Mouse (Mus musculus) heart, embryonic 13.5 days (tissue): ENCODE results near the gene E2f6. TPM values are rescaled to one million over a fixed set of nuclear protein-coding genes. Genes with fewer than 3 reads are reported as not detected.

Source experiments
- ATAC-seq: fragments of 200-750 bp; cut with Nextera tagmentation; 2 replicates; pipeline ENCODE4 v1.8.0; 2017; ENCODE audit warnings: moderate TSS enrichment; ENCODE audit not compliant: insufficient number of reproducible peaks, low FRiP score, low TSS enrichment; ENCODE audit errors: extremely low read depth
- H3K27ac ChIP-seq: fragments of 300-500 bp; sonication (generic); replicated peaks from 2 replicates; pipeline ENCODE4 v1.5.1; 2015; ENCODE audit warnings: moderate library complexity, mild to moderate bottlenecking, inconsistent platforms
- H3K27me3 ChIP-seq: fragments of 300-500 bp; sonication (generic); replicated peaks from 2 replicates; pipeline ENCODE4 v1.6.1; 2015; ENCODE audit warnings: mild to moderate bottlenecking, inconsistent platforms
- H3K36me3 ChIP-seq: fragments of 300-500 bp; sonication (generic); 2 replicates; pipeline ENCODE4 v1.6.1; 2015; ENCODE audit warnings: mild to moderate bottlenecking, inconsistent platforms
- H3K4me1 ChIP-seq: fragments of 300-500 bp; sonication (generic); 2 replicates; pipeline ENCODE4 v1.6.1; 2015; ENCODE audit warnings: inconsistent platforms
- H3K4me2 ChIP-seq: fragments of 300-500 bp; sonication (generic); 2 replicates; pipeline ENCODE4 v1.6.1; 2015; ENCODE audit warnings: inconsistent platforms, mild to moderate bottlenecking, moderate library complexity
- H3K4me3 ChIP-seq: fragments of 300-500 bp; sonication (generic); 2 replicates; pipeline ENCODE4 v1.5.1; 2015; ENCODE audit warnings: moderate library complexity, mild to moderate bottlenecking, inconsistent platforms
- H3K9ac ChIP-seq: fragments of 300-500 bp; sonication (generic); 2 replicates; pipeline ENCODE4 v1.6.1; 2015; ENCODE audit warnings: inconsistent platforms, mild to moderate bottlenecking, moderate library complexity
- H3K9me3 ChIP-seq: fragments of 300-500 bp; sonication (generic); 2 replicates; pipeline ENCODE4 v1.6.1; 2016; ENCODE audit warnings: inconsistent platforms
- WGBS: fragments of 180-500 bp; shearing (Covaris S2); methylation state at CpG from one replicate; pipeline ENCODE4 v1.1.7; 2015; ENCODE audit warnings: mixed read lengths; 5-methylcytosine and 5-hydroxymethylcytosine counted together
- polyA plus RNA-seq: library from polyadenylated mRNA; unstranded; fragments of >200 nt; fragmentation: Nextera tagmentation; extraction: Ambion mirVana; gene quantifications from 2 replicates; pipeline ENCODE4 v1.2.1, GENCODE M21; 2015

Gene E2f6
- polyA plus RNA-seq, 1 experiment from 2014 or later, result 43.6 TPM

GRCm38 (mm10) chr12:16853431-16854165 lies 42.8 kb downstream of the E2f6 start:
- no peaks in the 10 kb centered on the region for H3K27me3 ChIP-seq
- H3K4me1 ChIP-seq, result peaks cover 23% of the 10 kb centered on the region
- no peak overlapping the region for H3K4me2 ChIP-seq
- H3K9ac ChIP-seq, result no peak overlapping the region
- H3K9me3 ChIP-seq, result no peaks in the 10 kb centered on the region; the same call in 1 of the 2 replicates
- no peak for ATAC-seq
- WGBS, result 56% methylated on average over 11 of the region's 11 CpGs
- H3K27ac ChIP-seq, result no peak overlapping the region; the same call in 1 of the 2 replicates
- no peak overlapping the region for H3K4me3 ChIP-seq
- no peaks in the 10 kb centered on the region for H3K36me3 ChIP-seq

- no peak overlapping the region for H3K4me2 ChIP-seq
- 61% methylated on average over 6 of the region's 6 CpGs for WGBS
- no peak overlapping the region for H3K4me3 ChIP-seq
- peaks cover 21% of the 10 kb centered on the region for H3K4me1 ChIP-seq
- ATAC-seq, result no peak
- H3K9ac ChIP-seq, result no peak overlapping the region
- no peaks in the 10 kb centered on the region for H3K27me3 ChIP-seq
- no peaks in the 10 kb centered on the region for H3K36me3 ChIP-seq
- no peak overlapping the region for H3K27ac ChIP-seq
- H3K9me3 ChIP-seq, result no peaks in the 10 kb centered on the region; the same call in 1 of the 2 replicates
Observed at GRCm38 (mm10) chr12:16855632-16856305, 45.0 kb downstream of the E2f6 start.

GRCm38 (mm10) chr12:16856306-16856679 lies 45.5 kb downstream of the E2f6 start:
- no peak for ATAC-seq
- Histone ChIP-seq H3K9ac (no peak overlapping the region), H3K4me3 (no peak overlapping the region), H3K36me3 (no peaks in the 10 kb centered on the region), H3K27ac (no peak overlapping the region), H3K27me3 (no peaks in the 10 kb centered on the region), H3K4me1 (peaks cover 16% of the 10 kb centered on the region), H3K9me3 (no peaks in the 10 kb centered on the region; the same call in 1 of the 2 replicates), H3K4me2 (no peak overlapping the region)
- 72% methylated on average over 2 of the region's 2 CpGs for WGBS

- H3K9me3 ChIP-seq, result no peaks in the 10 kb centered on the region; the same call in 1 of the 2 replicates
- 73% methylated on average over 4 of the region's 4 CpGs for WGBS
Observed at GRCm38 (mm10) chr12:16858081-16858480, 47.3 kb downstream of the E2f6 start.

GRCm38 (mm10) chr12:16859781-16860180 lies 49.0 kb downstream of the E2f6 start:
- no peaks in the 10 kb centered on the region; the same call in 1 of the 2 replicates for H3K9me3 ChIP-seq

More at GRCm38 (mm10) chr12:16858081-16858480, 47.3 kb downstream of the E2f6 start:
- no peak overlapping the region for H3K27ac ChIP-seq
- H3K4me3 ChIP-seq, result no peak overlapping the region
- H3K4me1 ChIP-seq, result peaks cover 15% of the 10 kb centered on the region
- no peak overlapping the region for H3K4me2 ChIP-seq
- H3K27me3 ChIP-seq, result no peaks in the 10 kb centered on the region
- no peaks in the 10 kb centered on the region for H3K36me3 ChIP-seq
- no peak for ATAC-seq
- no peak overlapping the region for H3K9ac ChIP-seq

GRCm38 (mm10) chr12:16860533-16860932 lies 49.8 kb downstream of the E2f6 start:
- no peak overlapping the region for H3K27ac ChIP-seq
- no peaks in the 10 kb centered on the region for H3K36me3 ChIP-seq
- H3K27me3 ChIP-seq, result no peaks in the 10 kb centered on the region
- H3K4me2 ChIP-seq, result no peak overlapping the region
- ATAC-seq, result no peak
- WGBS, result 62% methylated on average over 1 of the region's 1 CpGs
- H3K4me3 ChIP-seq, result no peak overlapping the region
- no peaks in the 10 kb centered on the region; the same call in 1 of the 2 replicates for H3K9me3 ChIP-seq
- H3K4me1 ChIP-seq, result peaks cover 10% of the 10 kb centered on the region
- H3K9ac ChIP-seq, result no peak overlapping the region

More at GRCm38 (mm10) chr12:16859781-16860180, 49.0 kb downstream of the E2f6 start:
- Histone ChIP-seq H3K36me3 (no peaks in the 10 kb centered on the region), H3K4me1 (peaks cover 8% of the 10 kb centered on the region; the same call in 1 of the 2 replicates), H3K27ac (no peak overlapping the region), H3K4me2 (no peak overlapping the region), H3K9ac (no peak overlapping the region), H3K4me3 (no peak overlapping the region), H3K27me3 (no peaks in the 10 kb centered on the region)
- WGBS, result 71% methylated on average over 2 of the region's 2 CpGs
- ATAC-seq, result no peak

- H3K9me3 ChIP-seq, result no peaks in the 10 kb centered on the region; the same call in 1 of the 2 replicates
- 50% methylated on average over 3 of the region's 3 CpGs for WGBS
Observed at GRCm38 (mm10) chr12:16860961-16861360, 50.2 kb downstream of the E2f6 start.

GRCm38 (mm10) chr12:16864477-16864876 lies 53.7 kb downstream of the E2f6 start:
- peaks cover 49% of the 10 kb centered on the region for H3K4me1 ChIP-seq
- H3K36me3 ChIP-seq, result no peaks in the 10 kb centered on the region
- H3K4me3 ChIP-seq, result no peak overlapping the region
- no peak overlapping the region for H3K27ac ChIP-seq
- no peaks in the 10 kb centered on the region for H3K27me3 ChIP-seq
- no peaks in the 10 kb centered on the region for H3K9me3 ChIP-seq
- no peak overlapping the region for H3K9ac ChIP-seq
- WGBS, result 68% methylated on average over 4 of the region's 4 CpGs
- H3K4me2 ChIP-seq, result no peak overlapping the region
- no peak for ATAC-seq

More at GRCm38 (mm10) chr12:16860961-16861360, 50.2 kb downstream of the E2f6 start:
- H3K4me2 ChIP-seq, result no peak overlapping the region
- peaks cover 14% of the 10 kb centered on the region for H3K4me1 ChIP-seq
- no peak overlapping the region for H3K9ac ChIP-seq
- no peak overlapping the region for H3K27ac ChIP-seq
- no peaks in the 10 kb centered on the region for H3K27me3 ChIP-seq
- ATAC-seq, result no peak
- no peak overlapping the region for H3K4me3 ChIP-seq
- H3K36me3 ChIP-seq, result no peaks in the 10 kb centered on the region

GRCm38 (mm10) chr12:16865871-16866270 lies 55.1 kb downstream of the E2f6 start:
- H3K4me2 ChIP-seq, result no peak overlapping the region
- no peak overlapping the region for H3K9ac ChIP-seq
- WGBS, result 32% methylated on average over 3 of the region's 3 CpGs
- no peaks in the 10 kb centered on the region for H3K9me3 ChIP-seq
- H3K4me3 ChIP-seq, result no peak overlapping the region
- no peak for ATAC-seq
- peaks cover 58% of the 10 kb centered on the region for H3K4me1 ChIP-seq
- H3K27me3 ChIP-seq, result no peaks in the 10 kb centered on the region
- H3K27ac ChIP-seq, result peak overlapping the region; percentile 77
- H3K36me3 ChIP-seq, result no peaks in the 10 kb centered on the region

GRCm38 (mm10) chr12:16866460-16866859 lies 55.7 kb downstream of the E2f6 start:
- Histone ChIP-seq H3K27me3 (no peaks in the 10 kb centered on the region), H3K4me2 (no peak overlapping the region), H3K9me3 (no peaks in the 10 kb centered on the region), H3K4me3 (no peak overlapping the region), H3K9ac (0 out of 2 replicates have a peak overlapping the region, but pooled peaks have one; percentile 33), H3K4me1 (peaks cover 62% of the 10 kb centered on the region), H3K27ac (peak overlapping the region; percentile 77), H3K36me3 (no peaks in the 10 kb centered on the region)
- no peak for ATAC-seq
- 13% methylated on average over 3 of the region's 3 CpGs for WGBS

- Histone ChIP-seq H3K4me3 (no peak overlapping the region), H3K9me3 (no peaks in the 10 kb centered on the region), H3K4me1 (peaks cover 66% of the 10 kb centered on the region), H3K36me3 (no peaks in the 10 kb centered on the region), H3K4me2 (no peak overlapping the region), H3K27me3 (no peaks in the 10 kb centered on the region), H3K27ac (peak overlapping the region; percentile 77; the same call in 1 of the 2 replicates), H3K9ac (no peak overlapping the region)
- ATAC-seq, result no peak
- WGBS, result 48% methylated on average over 7 of the region's 7 CpGs
Observed at GRCm38 (mm10) chr12:16867306-16867705, 56.5 kb downstream of the E2f6 start.
